9 mouse cellular contexts compared by ENCODE assay signal in genomic region chr5:111944273-111944971, GRCm38 (mm10).
DNase-seq lines count a peak whose midpoint lies in the region; ATAC-seq and TF ChIP-seq lines count a peak whose summit lies in the region.
"Had no signal": no experiment of that assay in that cellular context is flagged by ENCODE, and none has a peak within 500 bp of the region (broad histone marks: within the 10 kb centered on the region; RNA-seq: fewer than 3 reads in every experiment).

No protein-coding gene starts in this region.

- no peaks in the 10 kb centered on the region for H3K27me3 ChIP-seq in kidney, postnatal 0 days (ENCODE audit: insufficient read depth, low read length)
- peaks cover 29% of the 10 kb centered on the region for H3K27me3 ChIP-seq in embryonic facial prominence, embryonic 10.5 days (replicated peaks; ENCODE audit: low read depth, poor library complexity, severe bottlenecking)
- H3K27me3 ChIP-seq in hindbrain, embryonic 11.5 days (ENCODE audit: control insufficient read depth, insufficient read depth, low read length): no peaks in the 10 kb centered on the region
- no peaks in the 10 kb centered on the region for H3K27me3 ChIP-seq in neural tube, embryonic 11.5 days (ENCODE audit: control insufficient read depth, insufficient read depth, low read length)

- no peaks in the 10 kb centered on the region for H3K9me3 ChIP-seq in kidney, postnatal 0 days (replicated peaks; ENCODE audit: low read length)
- H3K9me3 ChIP-seq in embryonic facial prominence, embryonic 10.5 days: no peaks in the 10 kb centered on the region
- H3K9me3 ChIP-seq in hindbrain, embryonic 11.5 days (ENCODE audit: control insufficient read depth, low read length): no peaks in the 10 kb centered on the region
- H3K9me3 ChIP-seq in neural tube, embryonic 11.5 days (ENCODE audit: control insufficient read depth, low read length): no peaks in the 10 kb centered on the region
- H3K9me3 ChIP-seq: limb, embryonic 13.5 days had no signal

- H3K4me1 ChIP-seq in kidney, postnatal 0 days (replicated peaks; ENCODE audit: insufficient read depth, low read length): no peaks in the 10 kb centered on the region
- H3K4me1 ChIP-seq in embryonic facial prominence, embryonic 10.5 days: peaks cover 19% of the 10 kb centered on the region
- H3K4me1 ChIP-seq in hindbrain, embryonic 11.5 days (replicated peaks; ENCODE audit: control insufficient read depth, insufficient read depth, low read length): peaks cover 10% of the 10 kb centered on the region; the same call in 1 of the 2 replicates
- H3K4me1 ChIP-seq in neural tube, embryonic 11.5 days (ENCODE audit: control insufficient read depth, insufficient read depth, low read length): peaks cover 9% of the 10 kb centered on the region; the same call in 1 of the 2 replicates

- H3K9ac ChIP-seq in kidney, postnatal 0 days (ENCODE audit: low read depth, low read length): no peak overlapping the region
- H3K9ac ChIP-seq in hindbrain, embryonic 11.5 days (ENCODE audit: low read depth, low read length): peak overlapping the region; percentile 54
- peak overlapping the region; percentile 37; the same call in 1 of the 2 replicates for H3K9ac ChIP-seq in neural tube, embryonic 11.5 days (ENCODE audit: low read length)
- H3K9ac ChIP-seq: limb, embryonic 13.5 days had no signal

- H3K27ac ChIP-seq in kidney, postnatal 0 days: no peak overlapping the region
- H3K27ac ChIP-seq in embryonic facial prominence, embryonic 10.5 days (replicated peaks): peak overlapping the region; percentile 52
- peak overlapping the region; percentile 91 for H3K27ac ChIP-seq in hindbrain, embryonic 11.5 days (ENCODE audit: low read depth, low read length)
- peak overlapping the region; percentile 58 for H3K27ac ChIP-seq in neural tube, embryonic 11.5 days (ENCODE audit: low read depth, low read length)
- H3K27ac ChIP-seq: limb, embryonic 13.5 days had no signal

- no peak for ATAC-seq in kidney, postnatal 0 days (replicated peaks; ENCODE audit: low FRiP score, low read depth)
- ATAC-seq in hindbrain, embryonic 11.5 days (ENCODE audit: low FRiP score): peak; percentile 78
- ATAC-seq in neural tube, embryonic 11.5 days (ENCODE audit: insufficient read depth, low FRiP score, low TSS enrichment): peak; percentile 77
- no peak for ATAC-seq in frontal cortex, adult (ENCODE audit: low TSS enrichment)

- peak overlapping the region; percentile 27; the same call in 1 of the 2 replicates for H3K4me2 ChIP-seq in kidney, postnatal 0 days (ENCODE audit: low read length)
- peak overlapping the region; percentile 19 for H3K4me2 ChIP-seq in hindbrain, embryonic 11.5 days (replicated peaks; ENCODE audit: low read depth, low read length)
- H3K4me2 ChIP-seq in neural tube, embryonic 11.5 days (ENCODE audit: low read depth): no peak overlapping the region
- H3K4me2 ChIP-seq: limb, embryonic 13.5 days had no signal

- no peak overlapping the region for H3K4me3 ChIP-seq in kidney, postnatal 0 days (replicated peaks; ENCODE audit: low read depth, low read length)
- H3K4me3 ChIP-seq in embryonic facial prominence, embryonic 10.5 days: peak overlapping the region; percentile 21; the same call in 1 of the 2 replicates
- H3K4me3 ChIP-seq in hindbrain, embryonic 11.5 days (ENCODE audit: low read depth, low read length): no peak overlapping the region
- no peak overlapping the region for H3K4me3 ChIP-seq in neural tube, embryonic 11.5 days (ENCODE audit: low read depth, low read length)
- H3K4me3 ChIP-seq: limb, embryonic 13.5 days had no signal

- no peak for TF ChIP-seq CTCF in kidney, postnatal 0 days (IDR thresholded peaks at IDR 0.05; ENCODE audit: low read depth)

- no peaks in the 10 kb centered on the region for H3K36me3 ChIP-seq in kidney, postnatal 0 days (ENCODE audit: insufficient read depth, low read length)
- H3K36me3 ChIP-seq in embryonic facial prominence, embryonic 10.5 days (replicated peaks): no peaks in the 10 kb centered on the region
- H3K36me3 ChIP-seq in hindbrain, embryonic 11.5 days (ENCODE audit: control insufficient read depth, insufficient read depth, low read length): no peaks in the 10 kb centered on the region
- no peaks in the 10 kb centered on the region for H3K36me3 ChIP-seq in neural tube, embryonic 11.5 days (ENCODE audit: control insufficient read depth, insufficient read depth, low read length)
- H3K36me3 ChIP-seq: limb, embryonic 13.5 days had no signal

- peak; percentile 9 for DNase-seq in kidney, postnatal 0 days (ENCODE audit: low spot score)
- DNase-seq in kidney, adult 18-20 months: no peak
- DNase-seq in embryonic facial prominence, embryonic 10.5 days (ENCODE audit: low spot score): peak; percentile 25
- peak; percentile 83 for DNase-seq in hindbrain, embryonic 11.5 days (ENCODE audit: low spot score)
- peak; percentile 85 for DNase-seq in neural tube, embryonic 11.5 days (ENCODE audit: low spot score)
- DNase-seq in cerebellum, adult 18-20 months: no peak
- no peak for DNase-seq in c-Kit-positive CD71-positive TER-119-positive erythroid progenitor cells, embryonic 14.5 days (ENCODE audit: low spot score)

- 22% methylated on average over 27 of the region's 28 CpGs for WGBS in kidney, postnatal 0 days
- 30% methylated on average over 28 of the region's 28 CpGs for WGBS in embryonic facial prominence, embryonic 10.5 days
- WGBS in hindbrain, embryonic 11.5 days: 17% methylated on average over 25 of the region's 28 CpGs
- 30% methylated on average over 26 of the region's 28 CpGs for WGBS in neural tube, embryonic 11.5 days

Comparison
In these comparisons a context has a peak if more than half of its experiments do, and no peak if none do; other contexts are left out.
1. DNase-seq: peak in kidney, postnatal 0 days (single experiment), embryonic facial prominence, embryonic 10.5 days (single experiment), hindbrain, embryonic 11.5 days (single experiment) and neural tube, embryonic 11.5 days (single experiment); none in kidney, adult 18-20 months (single experiment), cerebellum, adult 18-20 months (0 of 2) and c-Kit-positive CD71-positive TER-119-positive erythroid progenitor cells, embryonic 14.5 days (single experiment).
2. ATAC-seq: peak in hindbrain, embryonic 11.5 days (single experiment) and neural tube, embryonic 11.5 days (single experiment); none in kidney, postnatal 0 days (single experiment) and frontal cortex, adult (single experiment).